Mouse (Mus musculus) lung, adult 18-20 months (tissue): ENCODE data around the gene Ttll8.

Source experiments
- DNase-seq, 2 experiments: peaks; one replicate each; pipeline ENCODE4 v3.0.0; 2022; ENCODE audit warnings: mixed read lengths in 2 of 2

The Ttll8 gene

GRCm38 (mm10) chr15:88921131-88921991 lies 32.9 kb downstream of the Ttll8 start:
- peak; percentile 64 to 73 for DNase-seq

- DNase-seq = no peak
Observed at GRCm38 (mm10) chr15:88920065-88920464, 34.2 kb downstream of the Ttll8 start.

GRCm38 (mm10) chr15:88919328-88919727 lies 34.9 kb downstream of the Ttll8 start:
- peak in 1 of 2 experiments; percentile 45 for DNase-seq

GRCm38 (mm10) chr15:88917126-88917525 lies 37.1 kb downstream of the Ttll8 start:
- DNase-seq = no peak

GRCm38 (mm10) chr15:88916366-88916765 lies 37.9 kb downstream of the Ttll8 start:
- no peak for DNase-seq

GRCm38 (mm10) chr15:88915046-88915445 lies 39.2 kb downstream of the Ttll8 start:
- no peak for DNase-seq

- DNase-seq = no peak
Observed at GRCm38 (mm10) chr15:88906347-88906746, 47.9 kb downstream of the Ttll8 start.

- no peak for DNase-seq
Observed at GRCm38 (mm10) chr15:88904056-88904811, 50.0 kb downstream of the Ttll8 start.

- no peak for DNase-seq
Observed at GRCm38 (mm10) chr15:88903086-88903485, 51.1 kb downstream of the Ttll8 start.

- peak; percentile 37 to 51 for DNase-seq
Observed at GRCm38 (mm10) chr15:88902200-88902875, 51.9 kb downstream of the Ttll8 start.

GRCm38 (mm10) chr15:88896341-88896980 lies 57.8 kb downstream of the Ttll8 start:
- no peak for DNase-seq

- DNase-seq = no peak
Observed at GRCm38 (mm10) chr15:88895891-88896290, 58.3 kb downstream of the Ttll8 start.

- no peak for DNase-seq
Observed at GRCm38 (mm10) chr15:88895119-88895518, 59.1 kb downstream of the Ttll8 start.

- DNase-seq = no peak
Observed at GRCm38 (mm10) chr15:88892876-88893275, 61.3 kb downstream of the Ttll8 start.

- DNase-seq = no peak
Observed at GRCm38 (mm10) chr15:88892252-88892651, 62.0 kb downstream of the Ttll8 start.

GRCm38 (mm10) chr15:88891676-88892040 lies 62.6 kb downstream of the Ttll8 start:
- DNase-seq = no peak

- peak; percentile 91 to 93 for DNase-seq
Observed at GRCm38 (mm10) chr15:88890751-88891675, 63.2 kb downstream of the Ttll8 start.

- DNase-seq = no peak
Observed at GRCm38 (mm10) chr15:88889994-88890393, 64.2 kb downstream of the Ttll8 start.

GRCm38 (mm10) chr15:88889032-88889431 lies 65.2 kb downstream of the Ttll8 start:
- no peak for DNase-seq

- no peak for DNase-seq
Observed at GRCm38 (mm10) chr15:88885376-88885775, 68.8 kb downstream of the Ttll8 start.

- DNase-seq = no peak
Observed at GRCm38 (mm10) chr15:88883342-88883741, 70.9 kb downstream of the Ttll8 start.

GRCm38 (mm10) chr15:88882851-88883250 lies 71.4 kb downstream of the Ttll8 start:
- DNase-seq = peak in 1 of 2 experiments; percentile 47
